Mouse (Mus musculus): ENCODE results near the gene Gm21988.

Gene Gm21988

DNA sequence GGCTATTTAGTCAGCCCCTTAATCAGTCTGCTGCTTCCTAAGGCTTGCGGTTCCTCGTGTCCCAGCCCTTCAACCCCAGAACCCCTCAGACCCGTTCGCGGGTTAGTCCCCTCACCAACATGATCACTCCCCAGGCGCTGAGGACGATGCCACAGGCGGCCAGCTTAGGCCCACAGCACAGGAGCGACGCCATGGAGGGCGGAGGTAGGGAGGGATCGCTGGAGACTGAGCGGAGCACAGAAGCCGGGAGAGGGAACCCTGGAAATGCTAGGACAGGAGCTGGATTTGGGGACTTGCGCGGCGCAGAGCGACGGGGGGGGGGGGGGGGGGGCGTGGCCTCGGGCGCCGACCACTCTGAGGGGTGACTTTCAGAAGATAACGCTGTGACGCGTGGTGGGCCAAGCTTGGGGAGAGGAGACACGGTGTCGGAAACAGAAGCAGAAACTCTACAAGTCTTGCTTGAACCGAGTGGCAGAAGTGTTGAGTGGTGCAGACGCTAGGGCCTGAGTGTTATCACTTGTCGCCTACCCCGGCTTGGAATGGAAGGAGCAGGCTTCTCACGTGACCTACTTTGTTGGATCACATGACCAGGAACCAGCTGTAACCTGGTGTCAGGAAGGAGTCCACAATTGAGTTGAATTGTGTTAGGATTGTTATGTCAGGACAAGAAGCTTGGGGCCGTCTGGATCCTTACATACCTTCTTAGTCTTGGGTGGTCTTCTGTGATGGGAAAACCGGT, at the start of gene Gm21988, which contains the start of gene Rnasek:
Gene Gm21988, minus strand, starts transcription at position 290 of the 739 bp plus-strand sequence.
Gene Rnasek, minus strand, starts transcription at position 302 of the 739 bp plus-strand sequence.
- in situ Hi-C loops (cut with MboI, MseI) = no loop called here

DNA sequence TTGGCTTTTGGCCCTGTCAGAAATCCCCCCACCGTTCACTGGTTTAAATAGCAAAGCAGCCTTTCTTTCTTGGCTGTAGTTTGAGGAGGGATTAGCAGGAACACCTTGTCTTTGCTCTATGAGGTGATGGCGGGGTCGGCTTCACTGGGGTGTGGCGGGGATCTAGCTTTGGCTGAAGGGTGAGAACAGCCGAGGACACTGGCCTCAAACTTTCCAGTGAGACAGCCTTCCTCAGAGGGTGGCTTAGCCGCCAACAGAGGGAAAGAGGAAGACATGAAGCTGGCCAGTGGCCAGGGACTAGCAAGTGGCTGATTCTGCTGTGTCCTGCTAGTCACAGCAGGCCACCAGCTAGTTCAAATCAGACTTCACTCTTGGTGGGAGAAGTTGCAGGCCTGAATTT, 49.6 kb upstream of the Gm21988 start:
- in situ Hi-C loops (cut with MboI, MseI) = no loop called here

- in situ Hi-C loops (cut with MboI, MseI) = no loop called here
Observed at GRCm38 (mm10) chr11:70288102-70288501, 48.5 kb upstream of the Gm21988 start.

DNA sequence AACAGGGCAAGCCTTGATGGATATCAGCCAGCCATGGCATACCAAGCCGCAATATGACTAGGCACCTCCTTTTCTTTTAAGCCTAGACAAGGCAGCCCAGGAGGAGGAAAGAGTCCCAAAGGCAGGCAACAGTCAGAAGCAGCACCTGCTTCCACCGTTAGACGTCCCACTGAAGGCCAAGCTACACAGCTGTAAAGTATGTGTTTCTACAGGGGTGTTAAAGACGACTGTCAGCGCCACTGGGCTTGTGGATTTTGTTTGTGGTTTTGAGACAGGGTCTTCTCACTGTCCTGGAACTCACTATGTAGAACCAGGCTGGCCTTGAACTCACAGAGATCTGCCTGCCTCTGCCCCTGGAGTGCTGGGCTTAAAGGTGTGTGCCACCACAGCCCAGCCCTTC, 46.1 kb upstream of the Gm21988 start:
- in situ Hi-C loops (cut with MboI, MseI) = no loop called here

DNA sequence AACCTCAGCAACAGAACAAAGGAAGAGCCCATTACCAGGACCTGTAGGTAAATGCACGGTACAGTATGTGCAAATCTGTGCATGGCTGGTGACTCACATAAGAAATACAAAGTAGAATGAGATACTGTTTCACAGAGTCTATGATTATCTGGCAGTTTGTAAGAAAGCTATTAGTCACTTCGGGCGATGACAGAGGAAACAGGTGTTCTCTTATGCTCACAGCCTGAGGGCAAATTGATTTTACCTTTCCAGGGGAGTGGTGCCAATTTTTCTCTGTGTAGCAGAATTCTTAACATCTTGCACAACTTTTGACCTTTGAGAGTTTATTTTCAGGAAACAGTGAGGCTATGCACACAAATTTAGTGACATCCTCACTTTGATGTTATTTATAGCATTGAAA, 45.1 kb upstream of the Gm21988 start:
- in situ Hi-C loops (cut with MboI, MseI) = no loop called here

GRCm38 (mm10) chr11:70283666-70284065, 44.0 kb upstream of the Gm21988 start:
- in situ Hi-C loops (cut with MboI, MseI) = no loop called here

DNA sequence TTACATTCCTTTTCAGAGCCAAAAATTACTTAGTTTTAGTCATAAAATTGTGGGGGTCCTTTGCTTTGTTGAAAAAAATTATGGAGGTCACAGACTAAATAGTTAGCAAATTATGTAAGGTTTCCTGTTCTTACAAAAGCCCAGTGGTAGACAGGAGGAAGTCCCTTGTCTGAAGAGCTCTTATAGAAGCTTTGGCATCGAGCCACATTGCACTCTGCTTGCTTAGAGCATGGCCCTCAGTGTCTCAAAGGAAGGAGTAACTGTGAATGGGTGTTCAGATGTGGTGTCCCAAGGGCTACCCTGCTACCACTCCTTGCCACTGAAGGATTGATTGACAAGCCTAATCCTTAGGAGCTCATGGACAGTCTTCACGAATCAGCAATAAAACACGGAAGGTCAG, 40.8 kb upstream of the Gm21988 start:
- in situ Hi-C loops (cut with MboI, MseI) = no loop called here

- in situ Hi-C loops (cut with MboI, MseI) = no loop called here
Observed at GRCm38 (mm10) chr11:70278961-70279360, 39.3 kb upstream of the Gm21988 start.

DNA sequence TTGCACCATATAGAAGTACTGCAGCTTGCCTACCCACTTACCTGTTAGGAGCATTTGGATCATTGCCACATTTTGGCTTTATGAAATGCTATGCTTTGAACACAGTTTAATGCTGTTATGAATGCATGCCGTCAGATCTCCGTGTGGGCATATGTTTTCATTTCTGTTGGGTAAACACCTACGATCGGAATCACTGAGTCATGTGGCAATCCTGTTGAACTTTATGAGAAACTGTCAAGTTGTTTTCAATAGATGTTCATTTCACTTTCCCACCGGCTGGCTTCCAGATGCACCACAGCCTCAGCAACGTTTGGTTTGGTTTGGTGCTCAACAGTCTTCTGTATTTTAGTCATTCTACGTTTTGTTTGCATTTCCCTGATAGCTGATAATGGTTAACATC, 32.0 kb upstream of the Gm21988 start:
- in situ Hi-C loops (cut with MboI, MseI) = no loop called here

DNA sequence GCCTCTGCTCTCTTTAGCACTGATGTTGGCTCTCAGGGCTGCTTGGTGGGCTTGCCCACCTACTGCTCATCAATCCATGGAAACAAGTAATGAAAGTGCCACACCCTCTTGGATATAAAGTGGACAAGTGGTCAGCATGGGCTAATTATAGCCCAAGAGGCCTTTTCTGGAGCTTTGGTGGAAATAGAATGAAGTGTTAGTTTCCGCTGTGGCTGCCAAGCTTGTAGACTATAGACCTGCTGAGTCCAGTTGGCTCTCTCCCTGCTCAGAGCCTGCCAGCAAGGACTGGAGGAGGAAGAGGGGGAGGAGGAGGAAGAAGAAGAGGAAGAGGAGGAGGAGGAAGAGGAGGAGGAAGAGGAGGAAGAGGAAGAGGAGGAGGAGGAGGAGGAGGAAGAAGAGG, 26.8 kb upstream of the Gm21988 start:
- in situ Hi-C loops (cut with MboI, MseI) = no loop called here

DNA sequence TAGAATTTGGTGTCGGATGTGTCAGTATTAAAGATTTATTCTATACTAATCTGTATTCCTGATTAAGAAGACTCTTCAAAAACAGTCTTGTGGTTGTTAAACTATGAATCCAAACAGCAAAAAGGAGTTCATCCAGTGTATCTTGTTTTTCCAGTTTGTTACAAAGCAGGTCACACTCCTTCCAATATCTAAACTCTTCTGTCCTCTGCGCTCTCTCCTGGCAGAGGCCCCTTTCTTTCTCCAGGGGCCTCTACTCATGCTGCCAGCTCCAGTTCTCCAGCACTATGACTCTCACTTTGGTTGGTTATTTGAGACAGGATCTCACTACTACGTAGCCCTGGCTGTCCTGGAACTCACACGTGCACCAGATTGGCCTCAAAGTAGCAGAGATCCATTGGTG, 26.2 kb upstream of the Gm21988 start:
- in situ Hi-C loops (cut with MboI, MseI) = no loop called here

GRCm38 (mm10) chr11:70265252-70265651, 25.6 kb upstream of the Gm21988 start:
- in situ Hi-C loops (cut with MboI, MseI) = no loop called here

DNA sequence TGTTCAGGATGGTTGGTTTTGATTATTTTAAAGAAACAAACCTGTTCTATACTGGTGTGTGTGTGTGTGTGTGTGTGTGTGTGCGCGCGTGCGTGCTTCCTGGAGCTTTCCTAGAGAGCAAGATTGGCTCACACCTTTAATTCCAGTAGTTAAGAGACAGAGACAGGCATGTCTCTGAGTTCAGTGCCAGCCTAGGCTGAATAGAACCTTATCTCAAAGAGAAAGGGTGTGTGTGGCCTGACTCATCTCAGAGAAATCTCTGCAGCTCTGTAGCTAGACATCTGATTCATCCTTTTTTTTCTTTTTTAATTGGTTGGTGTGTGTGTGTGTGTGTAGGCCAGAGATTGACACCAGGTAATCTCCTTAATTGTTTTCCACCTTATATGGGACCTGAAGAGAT, 19.4 kb upstream of the Gm21988 start:
- in situ Hi-C loops (cut with MboI, MseI) = no loop called here

- in situ Hi-C loops (cut with MboI, MseI) = loop anchor here (5.0 kb wide), 1 partner anchor 57 kb away; no protein-coding TSS in a partner anchor
Observed at GRCm38 (mm10) chr11:70254931-70255531, 15.4 kb upstream of the Gm21988 start, which contains the start of gene Alox12. TSS of gene Alox12 (minus strand) at chr11:70255353.

DNA sequence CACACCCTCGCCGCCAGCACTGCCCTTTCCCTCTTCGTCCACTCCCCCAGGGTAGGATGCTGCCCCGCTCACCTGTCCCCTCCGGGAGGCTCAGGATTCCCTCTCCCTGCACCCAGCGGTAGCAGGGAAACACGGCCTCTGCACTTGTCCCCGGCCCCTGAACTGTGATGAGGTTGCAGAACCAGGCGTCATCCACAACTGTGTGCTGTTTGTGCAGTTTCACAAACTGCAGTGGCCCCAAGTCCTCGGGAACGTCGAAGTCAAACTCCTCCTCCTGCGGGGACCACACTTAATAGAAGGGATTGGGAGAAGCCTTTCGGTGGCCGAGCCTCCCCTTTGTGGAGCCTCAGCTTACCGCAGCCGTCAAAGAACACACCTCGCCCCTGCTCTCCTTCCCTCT, 14.7 kb upstream of the Gm21988 start:
- in situ Hi-C loops (cut with MboI, MseI) = loop anchor here (5.0 kb wide), 1 partner anchor 58 kb away; no protein-coding TSS in a partner anchor

DNA sequence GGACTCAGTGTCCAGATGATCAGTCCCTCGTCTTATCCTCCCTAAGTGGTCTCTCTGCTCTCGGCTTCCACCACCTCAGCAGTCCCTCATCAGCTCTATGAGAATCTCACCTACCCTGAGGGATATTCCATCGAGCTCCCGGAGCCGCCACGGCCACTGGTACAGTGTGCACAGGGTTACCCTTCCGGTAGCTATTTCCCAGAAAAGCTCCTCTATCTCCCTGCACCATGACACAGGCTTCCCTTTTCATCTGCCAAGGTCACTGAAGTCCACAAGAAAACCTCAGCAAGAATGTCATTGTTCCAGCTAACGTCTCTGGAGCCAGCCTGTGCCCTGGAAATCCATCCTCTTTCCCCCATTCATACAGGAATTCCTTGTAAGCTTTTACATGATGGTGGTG, 12.2 kb upstream of the Gm21988 start:
- in situ Hi-C loops (cut with MboI, MseI) = loop anchor here (5.0 kb wide), 1 partner anchor 60 kb away; no protein-coding TSS in a partner anchor

- in situ Hi-C loops (cut with MboI, MseI) = loop anchor here (5.0 kb wide), 1 partner anchor 62 kb away; no protein-coding TSS in a partner anchor
Observed at GRCm38 (mm10) chr11:70250150-70250549, 10.5 kb upstream of the Gm21988 start.

DNA sequence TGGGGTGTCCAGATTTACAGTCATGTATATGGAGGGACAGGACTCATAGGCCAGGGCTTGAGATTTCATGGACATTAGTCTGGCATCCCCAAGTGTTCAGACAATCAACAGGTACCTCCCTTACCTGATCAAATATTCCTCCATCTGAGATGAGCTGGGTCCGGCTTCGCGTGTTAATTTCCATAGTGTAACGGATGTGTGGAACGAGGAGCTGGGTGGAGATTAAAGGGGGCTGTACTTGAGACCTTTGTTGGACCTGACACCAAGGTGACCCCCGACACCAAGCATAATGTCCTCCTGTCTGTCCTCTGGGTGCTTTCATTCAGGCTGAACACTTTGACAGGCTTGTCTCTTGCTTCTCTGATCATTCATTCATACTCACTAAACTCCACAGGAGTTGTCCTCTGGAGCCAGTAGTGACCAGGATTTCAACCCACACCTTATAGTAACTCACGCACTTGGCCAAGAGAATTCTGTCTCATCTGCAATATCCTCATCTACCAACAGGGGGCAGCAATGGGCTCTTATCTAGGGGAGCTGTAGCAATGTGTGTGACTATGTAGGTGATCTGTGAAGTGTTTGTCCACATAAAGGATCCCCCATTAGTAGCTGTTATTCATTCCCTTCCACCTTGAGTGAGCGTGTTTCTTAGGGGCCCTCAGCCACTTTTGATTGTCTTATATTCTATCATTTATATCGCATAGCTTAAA, 7.7 kb upstream of the Gm21988 start:
- in situ Hi-C loops (cut with MboI, MseI) = loop anchor here (5.0 kb wide), 1 partner anchor 45 kb away; no protein-coding TSS in a partner anchor

- in situ Hi-C loops (cut with MboI, MseI) = no loop called here
Observed at GRCm38 (mm10) chr11:70242591-70242990, 3.0 kb upstream of the Gm21988 start.

GRCm38 (mm10) chr11:70238591-70239440, 814 bp downstream of the Gm21988 start:
- in situ Hi-C loops (cut with MboI, MseI) = no loop called here

- in situ Hi-C loops (cut with MboI, MseI) = no loop called here
Observed at GRCm38 (mm10) chr11:70237457-70238167, 2.0 kb downstream of the Gm21988 start, which contains the start of gene 0610010K14Rik. TSS of gene 0610010K14Rik (minus strand) at chr11:70237914.
